Mouse (Mus musculus) G1E (cell line): ENCODE data around the gene Bicral. TPM values are rescaled to one million over a fixed set of nuclear protein-coding genes. Genes with fewer than 3 reads are reported as not detected.
A peak's percentile ranks its signal among the peaks of the same experiment; 100 is the strongest.
"Not testable (repeated sequence)": the region's sequence is repeated elsewhere in the genome, so short reads cannot be mapped to it uniquely, and the experiment has no call there.

Source experiments
- ATAC-seq: 2 replicates; pipeline ENCODE4 v1.8.0; 2016; ENCODE audit warnings: mild to moderate bottlenecking; ENCODE audit not compliant: insufficient number of reproducible peaks, poor library complexity, low FRiP score, severe bottlenecking; ENCODE audit errors: extremely low read depth
- DNase-seq: peaks from one replicate; pipeline ENCODE4 v3.0.0; 2012; ENCODE audit warnings: low spot score
- H3K27me3 ChIP-seq: 2 replicates; pipeline ENCODE4 v1.6.1; 2012; ENCODE audit warnings: mild to moderate bottlenecking, low read length, inconsistent platforms; ENCODE audit not compliant: insufficient read depth
- H3K36me3 ChIP-seq: replicated peaks from 2 replicates; pipeline ENCODE3; 2012; ENCODE audit warnings: mild to moderate bottlenecking, inconsistent platforms
- H3K4me1 ChIP-seq: 2 replicates; pipeline ENCODE4 v1.6.1; 2012; ENCODE audit warnings: low read depth, low read length, inconsistent platforms, mixed read lengths; ENCODE audit not compliant: insufficient read depth
- H3K4me3 ChIP-seq: 2 replicates; pipeline ENCODE4 v1.5.1; 2012; ENCODE audit warnings: low read depth, mild to moderate bottlenecking, inconsistent platforms, low read length, moderate library complexity, mixed read lengths
- H3K9me3 ChIP-seq: replicated peaks from 2 replicates; pipeline ENCODE4 v1.6.1; 2012; ENCODE audit warnings: inconsistent platforms
- CTCF ChIP-seq: IDR thresholded peaks from 2 replicates; pipeline ENCODE4 v1.5.1; 2012; ENCODE audit warnings: low read depth, low read length, inconsistent platforms, mixed read lengths
- GATA1 ChIP-seq: IDR thresholded peaks from 2 replicates; pipeline ENCODE4 v1.6.1; 2012; ENCODE audit warnings: borderline replicate concordance, low read length, inconsistent platforms, mixed read lengths
- GATA2 ChIP-seq: IDR thresholded peaks from 2 replicates; pipeline ENCODE4 v1.6.1; 2012; ENCODE audit warnings: low read depth, low read length, inconsistent platforms, borderline replicate concordance
- POLR2AphosphoS5 ChIP-seq: IDR thresholded peaks from 2 replicates; pipeline ENCODE4 v1.6.1; 2012; ENCODE audit warnings: low read depth, low read length, inconsistent platforms; ENCODE audit not compliant: insufficient replicate concordance
- TAL1 ChIP-seq: conservative IDR thresholded peaks from 2 replicates; pipeline ENCODE4 v1.6.1; 2012; ENCODE audit warnings: low read depth, low read length, inconsistent platforms, mixed read lengths
- polyA plus RNA-seq: library from polyadenylated mRNA; stranded (reverse); fragments of >175 nt; gene quantifications from 2 replicates; pipeline ENCODE4 v1.2.3, GENCODE M21; 2012
- total RNA-seq, 2 experiments: library from RNA; stranded (forward) in 1 of 2; stranded (reverse) in 1 of 2; fragments of 200-1000 nt in 1 of 2; fragments of >200 nt in 1 of 2; fragmentation: Nextera tagmentation in 1 of 2; gene quantifications; 2 replicates each; pipeline ENCODE4 v1.2.3; 2014 to 2017

Gene Bicral
- total and polyA plus RNA-seq, 3 experiments, result 12.9 to 34.4 (median 13.4) TPM

GRCm38 (mm10) chr17:46792963-46793362 is 65.3 kb downstream of the Bicral start:
- H3K27me3 ChIP-seq, result peaks cover 17% of the 10 kb centered on the region
- no peaks in the 10 kb centered on the region for H3K9me3 ChIP-seq
- peaks cover 20% of the 10 kb centered on the region for H3K36me3 ChIP-seq
- no peak overlapping the region for H3K4me3 ChIP-seq
- no peak for ATAC-seq
- TF ChIP-seq POLR2AphosphoS5, result no peak
- no peak for TF ChIP-seq GATA2
- TF ChIP-seq GATA1, result no peak
- TF ChIP-seq TAL1, result no peak
- TF ChIP-seq CTCF, result no peak
- no peak for DNase-seq
- H3K4me1 ChIP-seq, result peaks cover 11% of the 10 kb centered on the region; the same call in 1 of the 2 replicates

- not testable (repeated sequence) for H3K36me3 ChIP-seq, H3K9me3 ChIP-seq, H3K4me3 ChIP-seq, DNase-seq, ATAC-seq
- H3K27me3 ChIP-seq, result peaks cover 13% of the 10 kb centered on the region
- peaks cover 15% of the 10 kb centered on the region for H3K4me1 ChIP-seq
These were observed 70.3 kb downstream of the Bicral start for GRCm38 (mm10) chr17:46787974-46788373.

GRCm38 (mm10) chr17:46786952-46787351 is 71.3 kb downstream of the Bicral start:
- TF ChIP-seq TAL1 (0 out of 2 replicates have a peak, but pooled peaks have one; percentile 31), GATA2 (no peak)
- Histone ChIP-seq H3K4me3 (no peak overlapping the region), H3K9me3 (no peaks in the 10 kb centered on the region), H3K4me1 (peaks cover 13% of the 10 kb centered on the region), H3K36me3 (no peaks in the 10 kb centered on the region), H3K27me3 (peaks cover 13% of the 10 kb centered on the region)
- DNase-seq (no peak), ATAC-seq (no peak)

GRCm38 (mm10) chr17:46783222-46783565 is 75.1 kb downstream of the Bicral start:
- H3K36me3 ChIP-seq, result peaks cover 26% of the 10 kb centered on the region
- H3K27me3 ChIP-seq, result no peaks in the 10 kb centered on the region
- no peaks in the 10 kb centered on the region for H3K9me3 ChIP-seq
- no peak for TF ChIP-seq GATA2
- no peak for TF ChIP-seq CTCF
- no peak for TF ChIP-seq TAL1
- no peak for TF ChIP-seq POLR2AphosphoS5
- TF ChIP-seq GATA1, result no peak
- ATAC-seq, result no peak
- peaks cover 40% of the 10 kb centered on the region for H3K4me1 ChIP-seq
- no peak for DNase-seq
- H3K4me3 ChIP-seq, result peak overlapping the region; percentile 78

GRCm38 (mm10) chr17:46782341-46783221 is 75.7 kb downstream of the Bicral start, which contains the start of gene Rpl7l1:
Rpl7l1 (minus strand) TSS chr17:46782672.
- ATAC-seq, result peak; percentile 83
- H3K9me3 ChIP-seq, result no peaks in the 10 kb centered on the region
- peak; percentile 67 for DNase-seq
- H3K4me3 ChIP-seq, result peak within 1 kb of the TSS; percentile 78
- peaks cover 43% of the 10 kb centered on the region for H3K4me1 ChIP-seq
- TF ChIP-seq TAL1 (no peak), POLR2AphosphoS5 (no peak), CTCF (peak; percentile 42)
- H3K36me3 ChIP-seq, result peaks cover 32% of the 10 kb centered on the region
- no peaks in the 10 kb centered on the region for H3K27me3 ChIP-seq

- TF ChIP-seq POLR2AphosphoS5 (no peak), GATA1 (no peak), GATA2 (no peak), TAL1 (no peak)
- H3K4me1 ChIP-seq, result peaks cover 39% of the 10 kb centered on the region
- H3K27me3 ChIP-seq, result no peaks in the 10 kb centered on the region
- ATAC-seq (no peak), DNase-seq (no peak)
- peak overlapping the region; percentile 78 for H3K4me3 ChIP-seq
- peaks cover 39% of the 10 kb centered on the region for H3K36me3 ChIP-seq
- H3K9me3 ChIP-seq, result no peaks in the 10 kb centered on the region
These were observed 76.4 kb downstream of the Bicral start for GRCm38 (mm10) chr17:46781876-46782275.

- ATAC-seq, result no peak
- H3K4me3 ChIP-seq, result no peak overlapping the region
- peaks cover 69% of the 10 kb centered on the region for H3K36me3 ChIP-seq
- no peaks in the 10 kb centered on the region for H3K9me3 ChIP-seq
- TF ChIP-seq CTCF (no peak), TAL1 (no peak), GATA1 (no peak), POLR2AphosphoS5 (no peak), GATA2 (no peak)
- no peaks in the 10 kb centered on the region for H3K27me3 ChIP-seq
- peaks cover 65% of the 10 kb centered on the region for H3K4me1 ChIP-seq
- no peak for DNase-seq
These were observed 82.2 kb downstream of the Bicral start for GRCm38 (mm10) chr17:46776087-46776486.
